13 mouse cellular contexts compared by ENCODE assay signal in the genomic region with DNA sequence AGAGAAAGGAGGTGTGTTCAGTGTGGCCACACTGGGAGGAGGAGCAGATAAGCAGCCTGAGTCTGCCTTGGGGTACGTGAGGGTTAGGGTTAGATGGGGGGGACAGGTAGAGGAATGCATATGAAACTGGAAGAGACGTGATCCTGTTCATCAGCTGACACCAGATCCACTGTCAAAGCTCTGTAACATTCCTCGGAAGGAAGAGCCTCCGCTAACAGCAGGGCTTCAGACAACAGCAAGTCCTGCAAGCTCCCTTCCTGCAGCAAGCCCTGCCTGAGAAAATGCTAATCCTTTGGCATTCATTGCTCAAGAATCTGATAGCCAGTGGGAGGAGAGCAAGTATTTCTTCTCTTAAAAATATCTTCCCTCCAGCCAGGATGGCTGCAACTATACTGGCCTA. TPM values are rescaled to one million over a fixed set of nuclear protein-coding genes. Genes with fewer than 3 reads are reported as not detected.
A peak's percentile ranks its signal among the peaks of the same experiment; 100 is the strongest.
DNase-seq lines count a peak whose midpoint lies in the region; ATAC-seq lines count a peak whose summit lies in the region.
"Had no signal": no experiment of that assay in that cellular context is flagged by ENCODE, and none has a peak within 500 bp of the region (broad histone marks: within the 10 kb centered on the region; RNA-seq: fewer than 3 reads in every experiment).

No protein-coding gene starts in this region.

- H3K9ac ChIP-seq in kidney, embryonic 14.5 days (ENCODE audit: low read depth, low read length), result no peak overlapping the region
- no peak overlapping the region for H3K9ac ChIP-seq in hindbrain, embryonic 11.5 days (ENCODE audit: low read depth, low read length)
- no peak overlapping the region for H3K9ac ChIP-seq in midbrain, embryonic 14.5 days (replicated peaks; ENCODE audit: low read length)

- no peak overlapping the region; the same call in 1 of the 2 replicates for H3K4me2 ChIP-seq in kidney, embryonic 14.5 days (replicated peaks; ENCODE audit: low read depth, low read length)
- no peak overlapping the region for H3K4me2 ChIP-seq in hindbrain, embryonic 11.5 days (replicated peaks; ENCODE audit: low read depth, low read length)
- peak overlapping the region; percentile 34 for H3K4me2 ChIP-seq in midbrain, embryonic 14.5 days (ENCODE audit: low read length)

- no peak overlapping the region for H3K27ac ChIP-seq in kidney, embryonic 14.5 days (ENCODE audit: low read depth, low read length)
- H3K27ac ChIP-seq in hindbrain, embryonic 11.5 days (ENCODE audit: low read depth, low read length), result no peak overlapping the region
- H3K27ac ChIP-seq in midbrain, embryonic 14.5 days (replicated peaks; ENCODE audit: low read depth, low read length), result no peak overlapping the region

- 18% methylated on average over 4 of the region's 4 CpGs for WGBS in kidney, embryonic 14.5 days
- 11% methylated on average over 4 of the region's 4 CpGs for WGBS in hindbrain, embryonic 11.5 days
- 3% methylated on average over 4 of the region's 4 CpGs for WGBS in midbrain, embryonic 14.5 days

- DNase-seq in kidney, postnatal 10 days, result no peak
- DNase-seq in embryo, embryonic 10.5 days (ENCODE audit: low spot score), result peak; percentile 53
- peak; percentile 15 for DNase-seq in hindbrain, embryonic 11.5 days (ENCODE audit: low spot score)
- DNase-seq in midbrain, embryonic 14.5 days, result peak; percentile 51
- no peak for DNase-seq in layer of hippocampus, adult 8-10 months (ENCODE audit: low spot score in 2 of 2)
- no peak for DNase-seq in lung, postnatal 4 days
- no peak for DNase-seq in MN1 (ENCODE audit: low spot score)
- DNase-seq: adrenal gland, adult 2 months; liver had no signal

- H3K4me3 ChIP-seq in kidney, embryonic 14.5 days (ENCODE audit: low read length), result no peak overlapping the region
- no peak overlapping the region for H3K4me3 ChIP-seq in hindbrain, embryonic 11.5 days (ENCODE audit: low read depth, low read length)
- H3K4me3 ChIP-seq in midbrain, embryonic 14.5 days (replicated peaks; ENCODE audit: low read depth, low read length), result no peak overlapping the region

- no peaks in the 10 kb centered on the region for H3K36me3 ChIP-seq in kidney, embryonic 14.5 days (ENCODE audit: control insufficient read depth, insufficient read depth, low read length)
- no peaks in the 10 kb centered on the region for H3K36me3 ChIP-seq in hindbrain, embryonic 11.5 days (ENCODE audit: control insufficient read depth, insufficient read depth, low read length)
- no peaks in the 10 kb centered on the region for H3K36me3 ChIP-seq in midbrain, embryonic 14.5 days (ENCODE audit: control insufficient read depth, insufficient read depth, low read length)

- H3K4me1 ChIP-seq in kidney, embryonic 14.5 days (ENCODE audit: control insufficient read depth, insufficient read depth, low read length), result peaks cover 6% of the 10 kb centered on the region; the same call in 1 of the 2 replicates
- no peaks in the 10 kb centered on the region for H3K4me1 ChIP-seq in hindbrain, embryonic 11.5 days (replicated peaks; ENCODE audit: control insufficient read depth, insufficient read depth, low read length)
- peaks cover 18% of the 10 kb centered on the region for H3K4me1 ChIP-seq in midbrain, embryonic 14.5 days (ENCODE audit: control insufficient read depth, insufficient read depth, low read length)

- no peaks in the 10 kb centered on the region for H3K9me3 ChIP-seq in kidney, embryonic 14.5 days (ENCODE audit: control insufficient read depth, low read length)
- no peaks in the 10 kb centered on the region for H3K9me3 ChIP-seq in hindbrain, embryonic 11.5 days (ENCODE audit: control insufficient read depth, low read length)
- H3K9me3 ChIP-seq in midbrain, embryonic 14.5 days (ENCODE audit: control insufficient read depth, low read length), result no peaks in the 10 kb centered on the region

- no peaks in the 10 kb centered on the region for H3K27me3 ChIP-seq in kidney, embryonic 14.5 days (ENCODE audit: control insufficient read depth, insufficient read depth, low read length)
- no peaks in the 10 kb centered on the region for H3K27me3 ChIP-seq in hindbrain, embryonic 11.5 days (ENCODE audit: control insufficient read depth, insufficient read depth, low read length)
- no peaks in the 10 kb centered on the region for H3K27me3 ChIP-seq in midbrain, embryonic 14.5 days (ENCODE audit: control insufficient read depth, insufficient read depth, low read length)

- ATAC-seq in kidney, embryonic 14.5 days (ENCODE audit: low FRiP score, low TSS enrichment), result peak; percentile 68
- ATAC-seq in hindbrain, embryonic 11.5 days (ENCODE audit: low FRiP score), result no peak
- no peak for ATAC-seq in midbrain, embryonic 14.5 days (ENCODE audit: low FRiP score, low TSS enrichment)

RNA-seq across cellular contexts. Expression of a gene that starts 13.2 kb away (rescaled TPM):
- polyA plus RNA-seq in kidney, embryonic 14.5 days (2014; fragmentation: Nextera tagmentation; extraction: Ambion mirVana), result 0.40 TPM in 1 of 2 replicates, not detected in the other
- 0.69 TPM in 1 of 2 replicates, not detected in the other for polyA plus RNA-seq in hindbrain, embryonic 11.5 days (2014; fragmentation: Nextera tagmentation; extraction: Ambion mirVana)
- polyA plus RNA-seq in midbrain, embryonic 14.5 days (2014; fragmentation: Nextera tagmentation; extraction: Ambion mirVana), result not detected in 2 replicates
- 1 to 10 TPM in 2 of 4 experiments, under 1 TPM in 2; 0.59 to 2.4 (median 0.97) TPM for total RNA-seq in layer of hippocampus, adult 8-10 months (2022)
- total RNA-seq: adrenal gland, adult 2 months; common myeloid progenitor, adult 5-6 weeks; gastrocnemius, postnatal 4 days had no signal

RNA-seq across cellular contexts. Expression of a gene that starts 35.1 kb away (rescaled TPM):
- 0.58 and 0.76 TPM in 2 replicates for polyA plus RNA-seq in kidney, embryonic 14.5 days (2014; fragmentation: Nextera tagmentation; extraction: Ambion mirVana)
- polyA plus RNA-seq in hindbrain, embryonic 11.5 days (2014; fragmentation: Nextera tagmentation; extraction: Ambion mirVana), result 2.6 and 3.8 TPM in 2 replicates
- polyA plus RNA-seq in midbrain, embryonic 14.5 days (2014; fragmentation: Nextera tagmentation; extraction: Ambion mirVana), result 0.61 and 1.2 TPM in 2 replicates
- total RNA-seq in layer of hippocampus, adult 8-10 months (2022), result 1 to 10 TPM in 1 of 4 experiments, under 1 TPM in 2, not detected in 1; 0.37 to 1.3 (median 0.55) TPM
- total RNA-seq: adrenal gland, adult 2 months had no signal
- polyA plus RNA-seq: adrenal gland, adult 2 months; large intestine, adult 2 months had no signal

Comparison
In these comparisons a context has a peak if more than half of its experiments do, and no peak if none do; other contexts are left out.
1. DNase-seq: peak in embryo, embryonic 10.5 days (single experiment), hindbrain, embryonic 11.5 days (single experiment) and midbrain, embryonic 14.5 days (single experiment); none in kidney, postnatal 10 days (single experiment), layer of hippocampus, adult 8-10 months (0 of 2), lung, postnatal 4 days (0 of 2) and MN1 (single experiment).